Mouse (Mus musculus) myocyte (in vitro differentiated cells): Measurements from ENCODE around the gene Nhsl1.

Experiments used
- MAX ChIP-seq: IDR thresholded peaks from one replicate; pipeline ENCODE4 v1.6.1; 2011; ENCODE audit warnings: low read depth, mild to moderate bottlenecking, control low read depth
- POLR2A ChIP-seq: IDR thresholded peaks from one replicate; pipeline ENCODE4 v1.6.1; 2011; ENCODE audit warnings: low read depth, mild to moderate bottlenecking, control low read depth, moderate library complexity; ENCODE audit not compliant: insufficient read length
- POLR2AphosphoS2 ChIP-seq: IDR thresholded peaks from one replicate; pipeline ENCODE4 v1.6.1; 2011; ENCODE audit warnings: low read depth, control low read depth; ENCODE audit not compliant: insufficient read length
- TCF12 ChIP-seq: IDR thresholded peaks from one replicate; pipeline ENCODE4 v1.6.1; 2011; ENCODE audit warnings: mild to moderate bottlenecking, control low read depth; ENCODE audit not compliant: poor library complexity, insufficient read depth, severe bottlenecking
- USF1 ChIP-seq: IDR thresholded peaks from one replicate; pipeline ENCODE4 v1.6.1; 2011; ENCODE audit warnings: low read depth, mild to moderate bottlenecking, control low read depth, moderate library complexity

DNA sequence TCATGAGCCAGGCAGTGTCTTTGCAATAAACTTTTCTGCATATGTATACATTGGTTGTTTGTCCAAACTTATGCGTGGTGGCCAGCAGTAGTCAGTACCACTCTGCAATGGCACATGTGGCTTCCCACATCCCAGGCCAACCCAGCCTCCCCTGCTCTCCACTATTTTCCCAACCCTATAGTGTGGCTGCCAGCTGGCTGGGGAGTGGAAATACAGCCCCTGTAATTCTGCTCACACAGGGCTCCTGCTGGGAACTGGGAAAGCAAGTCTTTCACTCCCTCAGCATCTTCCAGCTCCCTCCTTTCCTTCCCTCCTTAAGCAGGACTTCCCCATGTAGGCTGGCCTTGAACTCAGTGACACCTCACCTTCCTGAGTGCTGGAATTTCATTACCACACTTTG is 3.7 kb upstream of the Nhsl1 start:
- TF ChIP-seq POLR2AphosphoS2 (no peak), MAX (no peak), POLR2A (no peak), USF1 (no peak), TCF12 (no peak)
